Mouse (Mus musculus) G1E (cell line): ENCODE data around the gene Gm9844.

ENCODE experiments used
- CTCF ChIP-seq: IDR thresholded peaks from 2 replicates; pipeline ENCODE4 v1.5.1; 2012; ENCODE audit warnings: low read depth, low read length, inconsistent platforms, mixed read lengths
- GATA1 ChIP-seq: IDR thresholded peaks from 2 replicates; pipeline ENCODE4 v1.6.1; 2012; ENCODE audit warnings: borderline replicate concordance, low read length, inconsistent platforms, mixed read lengths
- GATA2 ChIP-seq: IDR thresholded peaks from 2 replicates; pipeline ENCODE4 v1.6.1; 2012; ENCODE audit warnings: low read depth, low read length, inconsistent platforms, borderline replicate concordance
- POLR2AphosphoS5 ChIP-seq: IDR thresholded peaks from 2 replicates; pipeline ENCODE4 v1.6.1; 2012; ENCODE audit warnings: low read depth, low read length, inconsistent platforms; ENCODE audit not compliant: insufficient replicate concordance
- TAL1 ChIP-seq: conservative IDR thresholded peaks from 2 replicates; pipeline ENCODE4 v1.6.1; 2012; ENCODE audit warnings: low read depth, low read length, inconsistent platforms, mixed read lengths

- TF ChIP-seq GATA1 (no peak), CTCF (no peak), TAL1 (no peak), POLR2AphosphoS5 (no peak), GATA2 (no peak)
Observed at GRCm38 (mm10) chr7:24904070-24904483, 42.1 kb downstream of the Gm9844 start.
